Mouse (Mus musculus) gastrocnemius, postnatal 14 days (tissue): ENCODE measurements around the gene Wnk1. TPM values are rescaled to one million over a fixed set of nuclear protein-coding genes. Genes with fewer than 3 reads are reported as not detected.

ENCODE experiments used
- DNase-seq: peaks from one replicate; pipeline ENCODE4 v3.0.0; 2021; ENCODE audit warnings: mixed read lengths
- intact Hi-C: fragments of 180-260 bp; cut with DNase I; formaldehyde crosslinking; loops from one replicate; pipeline ENCODE4 v1.15.1; 2025; ENCODE audit warnings: low total_unique reads
- microRNA-seq, 2 experiments: library from miRNA; unstranded; fragments of <30 nt; microRNA quantifications; one replicate each; pipeline ENCODE4 v1.2.0; 2021
- total RNA-seq, 2 experiments: library from RNA; stranded (reverse); gene quantifications; 2 replicates each; pipeline ENCODE4 v1.2.3; 2021

Gene Wnk1
- total RNA-seq, 2 experiments from 2014 or later = 271 TPM

DNA sequence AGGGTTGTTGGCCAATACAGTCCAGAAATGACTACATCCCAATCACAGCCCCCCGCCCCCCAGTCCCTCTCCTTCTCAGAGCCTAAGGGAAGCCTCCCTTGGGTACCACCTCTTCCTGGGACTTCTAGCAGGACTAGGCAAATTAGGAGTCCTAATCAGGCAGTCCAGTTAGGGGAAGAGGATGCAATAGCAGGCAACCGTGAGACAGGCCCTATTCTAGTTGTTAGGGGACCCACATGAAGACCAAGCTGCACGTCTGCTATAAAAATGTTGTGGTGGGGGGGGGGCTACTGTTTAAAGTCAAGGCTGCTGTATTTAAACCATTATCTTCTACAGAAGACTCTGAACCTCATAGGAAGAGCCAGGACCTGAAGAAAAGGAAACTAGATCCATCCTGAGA, 116.3 kb downstream of the Wnk1 start:
- intact Hi-C loops = loop anchor here (5.0 kb wide), 1 partner anchor 130 kb away; no protein-coding TSS in a partner anchor
- no peak for DNase-seq

DNA sequence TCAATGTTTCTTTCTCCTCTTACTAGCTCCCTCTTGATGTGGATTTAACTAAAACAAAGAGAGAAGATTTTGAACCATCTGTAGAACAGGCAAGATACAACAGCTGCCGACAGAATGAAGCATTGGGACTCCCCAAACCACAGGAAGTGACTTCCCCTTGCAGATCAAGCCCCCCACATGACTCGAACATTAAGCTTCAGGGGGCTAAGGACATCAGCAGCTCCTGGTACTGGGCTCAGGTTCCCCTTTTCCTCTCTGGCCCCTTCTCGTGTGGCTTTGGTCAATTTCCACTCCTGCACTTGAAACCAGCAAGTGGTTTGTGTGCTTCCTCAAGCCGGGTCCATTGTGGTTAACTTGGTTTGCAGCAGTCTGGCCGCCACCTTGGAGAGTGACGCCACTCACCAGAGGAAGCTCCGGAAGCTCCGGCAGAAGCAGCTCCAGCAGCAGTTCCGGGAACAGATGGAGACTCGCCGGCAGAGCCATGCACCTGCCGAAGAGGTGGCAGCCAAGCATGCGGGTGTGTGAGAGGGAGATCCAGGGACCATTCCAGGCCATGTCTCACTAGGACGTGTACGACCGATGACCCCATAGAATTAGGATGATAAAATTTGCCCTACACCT, 119.8 kb downstream of the Wnk1 start:
- intact Hi-C loops = no loop called here
- DNase-seq = peak; percentile 9

DNA sequence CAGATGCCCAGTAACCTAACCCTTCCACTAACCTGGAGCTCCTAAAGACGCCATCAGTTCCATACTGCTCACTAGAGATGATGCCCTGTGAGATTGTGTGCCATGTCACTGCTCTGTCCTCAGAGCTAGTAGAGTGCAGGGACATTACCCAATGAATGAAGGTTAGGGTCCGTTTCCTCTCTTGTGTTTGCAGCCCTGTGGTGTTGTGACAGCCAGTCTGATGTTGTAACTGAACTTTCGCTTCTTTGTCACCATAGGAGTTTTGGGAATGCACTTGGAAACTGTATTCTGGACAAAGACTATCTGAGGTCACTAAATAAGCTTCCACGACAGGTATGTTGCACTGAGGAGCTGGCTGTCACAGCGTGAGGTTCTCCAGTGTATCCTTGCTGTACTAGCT, 122.8 kb downstream of the Wnk1 start:
- intact Hi-C loops = no loop called here

DNA sequence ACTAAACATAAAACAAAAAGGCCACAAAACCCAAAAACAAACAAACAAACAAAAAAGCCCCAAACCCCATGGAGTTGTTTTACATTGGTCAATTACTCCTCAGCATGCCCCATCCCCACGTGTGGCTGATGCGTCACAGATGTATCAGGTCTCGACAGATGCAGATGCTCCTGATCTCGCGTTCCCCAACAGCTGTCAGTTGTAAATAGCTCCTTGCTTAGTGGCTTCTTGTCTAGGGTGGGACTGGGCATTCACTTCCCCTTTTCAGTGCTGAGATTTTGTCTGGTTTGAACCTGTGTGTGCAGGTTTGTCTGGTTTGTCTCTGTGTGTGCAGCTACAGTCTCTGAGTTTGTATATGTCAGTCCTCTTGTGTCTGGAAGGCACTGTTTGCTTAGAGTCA, 126.4 kb downstream of the Wnk1 start:
- no peak for DNase-seq
- intact Hi-C loops = no loop called here

More for the DNA sequence above, 122.8 kb downstream of the Wnk1 start:
- DNase-seq = no peak

DNA sequence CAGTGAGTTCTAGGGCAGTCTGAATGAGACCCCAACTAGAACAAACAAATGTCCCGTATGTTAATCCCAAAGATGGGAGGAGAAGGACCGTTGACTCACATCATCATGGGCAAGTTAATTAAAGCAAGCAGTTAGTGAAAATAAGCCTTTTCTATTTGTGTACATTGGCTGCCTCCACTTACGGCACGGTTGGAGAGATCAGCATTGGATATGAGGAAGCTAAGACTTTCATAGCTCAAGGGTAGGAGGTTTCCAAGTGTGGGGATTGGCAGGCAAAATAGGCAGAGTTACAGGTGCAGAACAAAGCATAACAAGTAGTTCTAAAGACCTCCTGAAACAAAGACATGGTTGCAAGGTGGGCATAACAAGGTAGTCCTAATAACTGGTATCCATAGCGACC, 133.0 kb downstream of the Wnk1 start:
- intact Hi-C loops = no loop called here
- no peak for DNase-seq

DNA sequence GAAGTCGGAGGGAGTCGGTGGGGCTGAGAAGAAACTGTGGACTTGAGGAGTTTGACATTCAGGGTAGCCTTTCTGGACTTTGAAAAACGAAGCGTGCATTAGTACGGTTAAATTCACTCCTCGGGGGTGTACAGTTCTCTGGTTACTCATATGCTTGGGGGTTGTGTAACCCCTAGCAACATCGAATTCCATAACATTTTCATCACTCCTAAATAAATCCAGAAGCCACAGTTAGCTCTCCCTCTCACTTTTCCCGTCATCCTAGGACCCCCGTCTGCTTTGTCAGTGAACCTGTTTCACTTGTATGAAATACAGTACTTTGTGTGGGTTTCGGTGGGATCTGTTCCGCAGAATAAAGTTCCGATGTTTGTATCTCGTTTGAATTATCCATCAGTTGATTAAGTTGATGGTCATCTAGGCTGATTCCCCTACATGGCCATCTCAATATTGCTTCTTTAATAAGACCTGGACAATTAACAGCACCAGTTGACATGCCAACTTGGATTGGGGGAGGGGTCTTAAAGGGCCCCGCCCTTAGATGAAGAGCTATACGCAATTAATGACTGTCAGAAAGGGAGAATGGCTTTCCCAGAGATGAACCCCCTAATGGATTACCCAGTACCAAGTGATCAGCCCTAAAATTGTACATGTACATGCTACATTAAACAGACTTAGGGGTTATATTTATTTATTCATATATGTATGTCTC, 135.2 kb downstream of the Wnk1 start:
- no peak for DNase-seq
- intact Hi-C loops = no loop called here

DNA sequence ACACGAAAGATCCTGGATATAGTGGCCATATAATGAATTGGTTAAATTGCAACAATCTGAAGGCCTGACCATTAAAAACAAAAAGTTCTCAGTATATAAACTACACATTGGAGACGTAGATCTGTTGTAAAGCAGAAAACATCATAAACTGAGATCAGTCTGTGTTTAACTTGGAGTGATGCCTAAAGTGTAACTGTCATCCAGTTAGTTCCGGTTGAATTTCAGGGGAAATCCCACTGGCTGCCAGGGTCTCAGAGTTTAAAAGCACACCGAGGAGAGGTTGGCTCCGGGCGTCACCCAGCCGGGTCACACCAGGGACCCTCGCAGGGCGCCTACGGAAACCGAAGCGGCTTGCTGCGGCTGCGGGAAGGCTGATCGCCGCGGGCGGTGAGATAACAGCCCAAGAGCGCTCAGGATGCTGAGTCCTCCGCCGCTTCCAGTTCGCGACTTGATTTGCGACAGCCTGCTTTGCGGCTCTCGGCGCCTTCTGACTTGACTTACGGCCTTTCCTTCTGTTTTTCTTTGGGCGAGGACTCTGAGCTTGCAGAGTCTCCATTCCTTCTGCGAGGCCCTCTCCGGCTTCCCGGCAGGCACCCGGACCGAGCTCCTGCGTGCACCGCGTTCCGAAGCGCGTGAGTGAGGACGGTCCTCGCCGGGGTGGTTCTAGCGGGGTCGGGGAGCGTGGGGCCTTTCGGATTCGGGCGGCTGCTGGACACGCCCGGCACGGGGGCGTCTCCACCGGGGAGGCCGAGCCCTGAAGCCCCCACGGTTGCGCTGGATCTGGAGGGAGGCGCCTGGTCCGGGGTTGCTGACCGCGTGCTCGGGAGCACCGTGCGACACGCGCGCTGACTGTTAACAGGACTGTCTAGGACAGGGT, 136.0 kb downstream of the Wnk1 start, which contains the start of gene Rad52:
Gene Rad52 (plus strand): TSS at position 495 of the 877 bp plus-strand sequence.
- DNase-seq = peak; percentile 82
- intact Hi-C loops = no loop called here

DNA sequence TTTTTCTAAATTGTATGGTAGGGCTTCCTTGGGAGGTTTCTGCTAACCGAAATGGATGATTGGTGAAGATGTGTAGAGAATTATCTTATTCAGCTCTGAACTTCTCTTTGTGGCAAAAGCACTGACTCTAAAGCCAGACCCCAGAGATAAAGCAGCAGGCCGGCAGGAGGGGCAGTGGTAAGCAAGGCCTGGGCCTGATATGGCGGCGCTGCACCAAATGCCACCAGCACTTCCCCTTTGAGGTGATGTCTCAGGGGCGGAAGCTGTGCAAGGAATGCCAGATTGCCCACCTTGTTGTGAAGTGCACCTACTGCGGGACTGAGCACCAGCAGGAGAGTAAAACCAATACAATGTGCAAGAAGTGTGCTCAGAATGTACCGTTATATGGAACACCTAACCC, 145.8 kb downstream of the Wnk1 start:
- intact Hi-C loops = no loop called here
- no peak for DNase-seq

DNA sequence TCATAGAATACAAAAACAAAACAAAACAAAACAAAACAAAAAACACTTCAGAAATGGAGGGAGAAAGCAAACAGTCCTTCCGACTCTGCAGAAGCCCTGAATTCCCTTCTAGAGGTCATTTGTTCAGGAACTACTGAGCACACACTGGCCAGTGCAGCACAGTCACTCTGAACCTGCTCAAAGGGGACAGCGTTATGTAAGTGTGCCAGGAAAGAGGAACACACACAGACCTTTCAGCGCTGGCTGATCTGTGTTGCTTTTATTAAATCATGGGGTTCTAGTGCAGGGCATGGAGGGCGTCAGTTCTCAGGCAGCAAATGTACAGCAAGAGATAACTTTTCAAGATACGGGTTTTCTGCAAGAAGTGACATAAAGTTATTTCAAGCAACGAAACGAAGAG, 155.3 kb downstream of the Wnk1 start:
- intact Hi-C loops = no loop called here
- DNase-seq = no peak

Small RNA genes lying within 50 kb of the gene (microRNA-seq; reads per million reads assigned to microRNA genes)
- 0 reads per million in 2 experiments for gene Mir706

Other genes with a start within 250 kb of the Wnk1 start
- gene Erc1, start 190.5 kb downstream of the Wnk1 start, total RNA-seq = 10 to 100 TPM; 19.3 to 21.2 TPM
- 10 to 100 TPM; 11.3 to 11.5 TPM for gene Rad52, start 136.0 kb downstream of the Wnk1 start, total RNA-seq
- not detected for gene Ninj2, start 54.7 kb upstream of the Wnk1 start, total RNA-seq